Mouse (Mus musculus) heart, embryonic 16.5 days (tissue): ENCODE measurements around the gene Becn1. TPM values are rescaled to one million over a fixed set of nuclear protein-coding genes. Genes with fewer than 3 reads are reported as not detected.

ENCODE experiments used
- ATAC-seq: fragments of 200-750 bp; cut with Nextera tagmentation; replicated peaks from 2 replicates; pipeline ENCODE4 v1.8.0; 2017; ENCODE audit warnings: moderate number of reproducible peaks; ENCODE audit not compliant: insufficient read depth, low FRiP score; ENCODE audit errors: extremely low read depth
- H3K27ac ChIP-seq: fragments of 300-500 bp; sonication (generic); 2 replicates; pipeline ENCODE4 v1.5.1; 2014; ENCODE audit warnings: mild to moderate bottlenecking, low read length, control low read depth, moderate library complexity
- H3K27me3 ChIP-seq: fragments of 300-500 bp; sonication (generic); 2 replicates; pipeline ENCODE4 v1.6.1; 2014; ENCODE audit warnings: low read length, mixed read lengths; ENCODE audit not compliant: control insufficient read depth, insufficient read depth
- H3K36me3 ChIP-seq: fragments of 300-500 bp; sonication (generic); 2 replicates; pipeline ENCODE4 v1.6.1; 2014; ENCODE audit not compliant: control insufficient read depth, insufficient read depth
- H3K4me1 ChIP-seq: fragments of 300-500 bp; sonication (generic); 2 replicates; pipeline ENCODE4 v1.6.1; 2014; ENCODE audit warnings: low read length, mixed read lengths; ENCODE audit not compliant: control insufficient read depth, insufficient read depth
- H3K4me2 ChIP-seq: fragments of 300-500 bp; sonication (generic); 2 replicates; pipeline ENCODE4 v1.6.1; 2014; ENCODE audit warnings: low read depth, mild to moderate bottlenecking, control low read depth, low read length
- H3K4me3 ChIP-seq: fragments of 300-500 bp; sonication (generic); 2 replicates; pipeline ENCODE4 v1.5.1; 2014; ENCODE audit warnings: mild to moderate bottlenecking, control low read depth, low read length
- H3K9ac ChIP-seq: fragments of 300-500 bp; sonication (generic); 2 replicates; pipeline ENCODE4 v1.6.1; 2014; ENCODE audit warnings: low read length, control low read depth
- H3K9me3 ChIP-seq: fragments of 300-500 bp; sonication (generic); replicated peaks from 2 replicates; pipeline ENCODE4 v1.6.1; 2016; ENCODE audit warnings: low read length; ENCODE audit not compliant: control insufficient read depth
- WGBS: fragments of 180-500 bp; shearing (Covaris S2); extraction: QIAGEN DNeasy Blood & Tissue Kit; methylation state at CpG from one replicate; pipeline ENCODE4 v1.1.7; 2014; 5-methylcytosine and 5-hydroxymethylcytosine counted together
- polyA plus RNA-seq: library from polyadenylated mRNA; unstranded; fragments of >200 nt; fragmentation: Nextera tagmentation; extraction: Ambion mirVana; gene quantifications from 2 replicates; pipeline ENCODE4 v1.2.1, GENCODE M21; 2015

Becn1 gene
- polyA plus RNA-seq = 135 TPM in 2 replicates

DNA sequence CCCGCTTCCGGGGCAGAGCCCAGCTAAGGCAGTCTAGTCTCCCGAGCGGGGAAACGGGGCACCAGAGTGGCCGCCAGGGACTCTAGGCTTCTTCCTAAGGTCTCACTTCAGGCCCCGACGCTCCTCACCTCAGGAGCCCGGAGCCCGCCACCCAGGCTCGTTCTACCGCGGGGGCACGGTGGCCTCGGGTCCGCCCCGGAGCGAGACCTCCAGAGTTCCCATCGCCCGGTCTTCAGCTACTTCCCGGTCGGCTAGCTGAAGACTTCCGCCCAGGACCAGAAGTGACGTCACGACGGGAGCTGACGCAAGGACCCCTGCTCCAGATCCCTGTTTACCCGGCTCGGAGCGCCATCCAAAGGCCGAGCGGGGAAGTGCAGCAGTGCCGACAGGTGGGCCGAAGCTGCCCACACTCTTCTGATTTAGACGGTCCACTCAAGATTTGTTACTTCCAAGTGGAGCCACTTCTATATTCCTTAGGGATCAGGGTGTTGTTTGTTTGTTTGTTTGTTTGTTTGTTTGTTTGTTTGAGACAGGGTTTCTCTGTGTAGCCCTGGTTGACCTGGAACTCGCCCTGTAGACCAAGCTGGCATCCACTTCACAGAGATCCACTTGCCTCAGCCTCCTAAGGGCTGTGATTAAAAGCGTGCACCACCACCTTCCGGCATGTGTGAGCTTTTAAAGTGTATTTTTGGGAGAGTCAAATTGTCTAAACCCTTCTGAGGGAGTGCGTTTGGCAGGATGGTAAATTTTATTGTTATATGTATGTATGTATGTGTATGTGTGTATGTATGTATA lies at the start of gene Becn1:
TSS of gene Becn1 (minus strand) at position 283 of the 795 bp plus-strand sequence.
- Histone ChIP-seq H3K27ac (peak within 1 kb of the TSS; percentile 40; the same call in 1 of the 2 replicates), H3K4me2 (peak within 1 kb of the TSS; percentile 94), H3K36me3 (peaks cover 8% of the 10 kb centered on the region; the same call in 1 of the 2 replicates), H3K4me3 (peak within 1 kb of the TSS; percentile 92), H3K9me3 (no peaks in the 10 kb centered on the region), H3K9ac (peak within 1 kb of the TSS; percentile 89), H3K4me1 (peaks cover 11% of the 10 kb centered on the region), H3K27me3 (no peaks in the 10 kb centered on the region)
- WGBS = 5% methylated on average over 39 of the region's 39 CpGs
- ATAC-seq = peak; percentile 95

DNA sequence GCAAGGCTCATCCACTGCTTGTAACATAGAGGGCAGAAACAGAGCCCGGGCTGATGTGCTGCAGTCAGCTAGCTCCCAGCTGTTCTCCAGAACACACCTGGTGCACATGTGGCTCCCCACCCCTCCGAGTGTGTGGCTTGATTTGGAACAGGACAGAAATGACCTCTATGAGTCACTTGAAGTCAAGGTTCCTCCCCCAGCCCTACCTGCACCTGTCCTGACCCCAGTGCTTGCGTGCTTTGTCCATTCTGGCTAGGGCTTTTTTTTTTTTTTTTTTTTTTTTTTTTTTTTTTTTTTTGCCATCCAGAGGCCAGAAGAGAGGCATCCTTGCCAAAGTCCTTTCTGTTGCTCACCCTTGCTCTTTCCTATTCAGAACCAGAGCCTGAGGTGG lies 49.6 kb upstream of the Becn1 start:
- no peak overlapping the region for H3K4me3 ChIP-seq
- no peak for ATAC-seq
- 59% methylated on average over 3 of the region's 3 CpGs for WGBS
- no peak overlapping the region for H3K4me2 ChIP-seq
- H3K4me1 ChIP-seq = no peaks in the 10 kb centered on the region
- no peaks in the 10 kb centered on the region for H3K27me3 ChIP-seq
- no peak overlapping the region for H3K9ac ChIP-seq
- H3K36me3 ChIP-seq = no peaks in the 10 kb centered on the region
- no peaks in the 10 kb centered on the region; the same call in 1 of the 2 replicates for H3K9me3 ChIP-seq
- no peak overlapping the region for H3K27ac ChIP-seq

DNA sequence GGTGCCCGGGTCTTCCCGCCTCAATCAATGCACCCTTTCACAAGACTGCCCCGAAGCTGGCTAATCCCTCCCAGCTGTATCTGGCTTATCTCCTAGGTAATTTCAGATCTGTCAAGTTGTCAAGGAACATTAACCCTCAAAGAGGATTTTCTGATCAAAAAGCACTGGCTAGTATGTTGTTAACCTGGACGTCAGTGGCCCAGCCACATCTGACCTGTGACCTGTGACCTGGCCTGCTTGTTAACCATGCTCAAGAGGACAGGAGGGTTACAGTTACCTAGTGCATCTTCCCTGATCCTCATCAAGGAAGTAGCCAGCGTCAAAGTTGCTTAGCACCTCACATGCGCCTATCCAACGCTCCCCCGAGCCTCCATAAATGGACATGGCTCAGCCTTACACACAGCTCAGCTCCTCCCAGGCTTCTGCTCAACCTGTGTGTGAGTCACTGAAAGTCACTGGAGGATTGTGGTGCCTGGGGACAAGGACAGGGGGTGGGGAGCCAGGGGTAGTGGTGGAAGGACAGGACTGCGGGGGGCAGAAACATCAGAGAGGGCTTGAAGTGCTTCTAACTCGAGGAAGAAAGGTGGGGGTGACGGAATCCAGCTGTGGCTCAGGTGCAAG lies 49.1 kb upstream of the Becn1 start:
- no peak overlapping the region for H3K27ac ChIP-seq
- no peaks in the 10 kb centered on the region; the same call in 1 of the 2 replicates for H3K9me3 ChIP-seq
- no peaks in the 10 kb centered on the region for H3K27me3 ChIP-seq
- H3K4me2 ChIP-seq = no peak overlapping the region
- no peak for ATAC-seq
- WGBS = 49% methylated on average over 11 of the region's 11 CpGs
- no peak overlapping the region for H3K4me3 ChIP-seq
- H3K9ac ChIP-seq = no peak overlapping the region
- no peaks in the 10 kb centered on the region for H3K36me3 ChIP-seq
- H3K4me1 ChIP-seq = no peaks in the 10 kb centered on the region

- Histone ChIP-seq H3K36me3 (no peaks in the 10 kb centered on the region), H3K9me3 (no peaks in the 10 kb centered on the region; the same call in 1 of the 2 replicates), H3K9ac (no peak overlapping the region), H3K4me3 (no peak overlapping the region), H3K4me1 (no peaks in the 10 kb centered on the region), H3K27me3 (no peaks in the 10 kb centered on the region), H3K27ac (no peak overlapping the region), H3K4me2 (no peak overlapping the region)
- no peak for ATAC-seq
- 61% methylated on average over 3 of the region's 3 CpGs for WGBS
Observed at GRCm38 (mm10) chr11:101349216-101349615, 47.1 kb upstream of the Becn1 start.

- 64% methylated on average over 7 of the region's 7 CpGs for WGBS
- ATAC-seq = no peak
- Histone ChIP-seq H3K36me3 (no peaks in the 10 kb centered on the region), H3K27ac (no peak overlapping the region), H3K27me3 (no peaks in the 10 kb centered on the region), H3K4me2 (no peak overlapping the region), H3K9me3 (no peaks in the 10 kb centered on the region; the same call in 1 of the 2 replicates), H3K4me1 (no peaks in the 10 kb centered on the region), H3K4me3 (no peak overlapping the region), H3K9ac (no peak overlapping the region)
Observed at GRCm38 (mm10) chr11:101348774-101349173, 46.7 kb upstream of the Becn1 start.

GRCm38 (mm10) chr11:101347083-101347775 lies 45.1 kb upstream of the Becn1 start:
- Histone ChIP-seq H3K36me3 (no peaks in the 10 kb centered on the region), H3K27me3 (no peaks in the 10 kb centered on the region), H3K4me3 (no peak overlapping the region), H3K27ac (no peak overlapping the region), H3K9me3 (no peaks in the 10 kb centered on the region; the same call in 1 of the 2 replicates), H3K9ac (no peak overlapping the region), H3K4me2 (no peak overlapping the region), H3K4me1 (no peaks in the 10 kb centered on the region)
- ATAC-seq = no peak
- WGBS = 71% methylated on average over 10 of the region's 10 CpGs

DNA sequence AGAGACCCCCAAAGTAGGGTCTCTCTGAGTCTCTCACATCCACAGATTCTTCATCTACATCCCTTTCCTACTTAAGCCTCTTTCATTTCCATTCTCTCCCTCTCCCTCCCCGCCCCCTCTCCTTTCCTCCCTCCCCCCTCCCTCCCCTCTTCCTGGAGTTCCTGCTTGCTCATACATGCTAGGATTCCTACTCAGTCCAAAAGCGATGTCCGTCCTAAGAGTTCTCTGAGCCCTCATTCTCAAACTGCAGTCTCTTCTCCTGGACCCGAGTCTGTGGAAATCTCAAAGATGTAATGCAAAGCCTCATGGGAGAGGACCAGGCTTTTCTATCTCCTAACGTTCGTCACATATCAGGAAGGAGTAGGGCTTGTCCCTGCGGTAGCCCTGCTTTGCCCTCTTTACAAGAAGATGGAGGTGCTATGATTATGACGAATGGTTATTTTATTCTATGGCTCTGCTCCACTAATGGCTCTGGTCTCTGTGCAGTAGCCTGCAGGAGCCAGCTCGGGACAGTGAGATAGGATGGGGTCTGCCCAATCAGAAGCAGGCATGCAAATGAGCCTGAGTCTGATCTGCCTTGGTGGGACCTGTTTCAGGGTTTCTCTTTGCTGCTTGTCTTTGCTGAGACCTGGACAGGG lies 36.2 kb upstream of the Becn1 start:
- ATAC-seq = peak; percentile 83; the same call in 1 of the 2 replicates
- Histone ChIP-seq H3K4me1 (peaks cover 9% of the 10 kb centered on the region), H3K36me3 (no peaks in the 10 kb centered on the region), H3K4me3 (peak overlapping the region; percentile 33), H3K9me3 (no peaks in the 10 kb centered on the region), H3K27ac (no peak overlapping the region), H3K9ac (no peak overlapping the region), H3K27me3 (no peaks in the 10 kb centered on the region), H3K4me2 (peak overlapping the region; percentile 61)
- 5% methylated on average over 9 of the region's 9 CpGs for WGBS

DNA sequence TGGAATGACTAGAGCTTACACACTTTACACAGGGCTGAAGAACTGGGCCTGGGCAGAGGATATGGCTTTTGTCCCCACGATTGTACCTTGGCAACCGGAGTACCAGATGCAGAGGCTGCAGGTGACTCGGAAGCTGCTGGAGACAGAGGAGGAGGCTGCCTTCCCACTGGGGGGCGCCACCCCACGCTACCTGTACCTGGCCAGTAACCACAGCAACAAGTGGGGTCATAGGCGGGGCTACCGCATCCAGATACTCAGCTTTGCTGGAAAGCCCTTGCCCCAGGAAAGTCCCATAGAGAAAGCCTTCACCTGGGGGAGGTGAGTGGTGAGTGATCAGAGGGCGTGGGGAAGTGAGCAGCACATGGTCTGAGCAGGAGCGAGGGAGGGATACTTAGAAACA lies 33.6 kb upstream of the Becn1 start:
- Histone ChIP-seq H3K4me3 (no peak overlapping the region), H3K4me2 (no peak overlapping the region), H3K9me3 (no peaks in the 10 kb centered on the region), H3K27ac (no peak overlapping the region), H3K27me3 (no peaks in the 10 kb centered on the region), H3K4me1 (peaks cover 9% of the 10 kb centered on the region), H3K36me3 (no peaks in the 10 kb centered on the region), H3K9ac (no peak overlapping the region)
- WGBS = 77% methylated on average over 9 of the region's 9 CpGs
- no peak for ATAC-seq
